Mouse (Mus musculus) midbrain, embryonic 12.5 days (tissue): ENCODE measurements around the gene Jdp2. TPM values are rescaled to one million over a fixed set of nuclear protein-coding genes. Genes with fewer than 3 reads are reported as not detected.

Source experiments
- ATAC-seq: fragments of 200-750 bp; cut with Nextera tagmentation; 2 replicates; pipeline ENCODE4 v1.8.0; 2017; ENCODE audit warnings: low read depth, moderate TSS enrichment, moderate library complexity; ENCODE audit not compliant: low FRiP score
- H3K27ac ChIP-seq: fragments of 300-500 bp; sonication (generic); replicated peaks from 2 replicates; pipeline ENCODE4 v1.5.1; 2016; ENCODE audit warnings: mild to moderate bottlenecking
- H3K27me3 ChIP-seq: fragments of 300-500 bp; sonication (generic); 2 replicates; pipeline ENCODE4 v1.6.1; 2016; ENCODE audit warnings: mild to moderate bottlenecking
- H3K36me3 ChIP-seq: fragments of 300-500 bp; sonication (generic); 2 replicates; pipeline ENCODE4 v1.6.1; 2016
- H3K4me1 ChIP-seq: fragments of 300-500 bp; sonication (generic); 2 replicates; pipeline ENCODE4 v1.6.1; 2016
- H3K4me2 ChIP-seq: fragments of 300-500 bp; sonication (generic); replicated peaks from 2 replicates; pipeline ENCODE4 v1.6.1; 2016; ENCODE audit warnings: mild to moderate bottlenecking, moderate library complexity
- H3K4me3 ChIP-seq: fragments of 300-500 bp; sonication (generic); 2 replicates; pipeline ENCODE4 v1.5.1; 2016; ENCODE audit warnings: mild to moderate bottlenecking
- H3K9ac ChIP-seq: fragments of 300-500 bp; sonication (generic); replicated peaks from 2 replicates; pipeline ENCODE4 v1.6.1; 2016; ENCODE audit warnings: mild to moderate bottlenecking, moderate library complexity
- H3K9me3 ChIP-seq: fragments of 300-500 bp; sonication (generic); 2 replicates; pipeline ENCODE4 v1.6.1; 2016; ENCODE audit warnings: mild to moderate bottlenecking
- WGBS: fragments of 180-500 bp; shearing (Covaris S2); methylation state at CpG from one replicate; pipeline ENCODE4 v1.1.7; 2016; 5-methylcytosine and 5-hydroxymethylcytosine counted together
- polyA plus RNA-seq: library from polyadenylated mRNA; unstranded; fragments of >200 nt; fragmentation: Nextera tagmentation; extraction: Ambion mirVana; gene quantifications from 2 replicates; pipeline ENCODE4 v1.2.1, GENCODE M21; 2016

The Jdp2 gene
- 0.54 and 0.92 TPM in 2 replicates for polyA plus RNA-seq

DNA sequence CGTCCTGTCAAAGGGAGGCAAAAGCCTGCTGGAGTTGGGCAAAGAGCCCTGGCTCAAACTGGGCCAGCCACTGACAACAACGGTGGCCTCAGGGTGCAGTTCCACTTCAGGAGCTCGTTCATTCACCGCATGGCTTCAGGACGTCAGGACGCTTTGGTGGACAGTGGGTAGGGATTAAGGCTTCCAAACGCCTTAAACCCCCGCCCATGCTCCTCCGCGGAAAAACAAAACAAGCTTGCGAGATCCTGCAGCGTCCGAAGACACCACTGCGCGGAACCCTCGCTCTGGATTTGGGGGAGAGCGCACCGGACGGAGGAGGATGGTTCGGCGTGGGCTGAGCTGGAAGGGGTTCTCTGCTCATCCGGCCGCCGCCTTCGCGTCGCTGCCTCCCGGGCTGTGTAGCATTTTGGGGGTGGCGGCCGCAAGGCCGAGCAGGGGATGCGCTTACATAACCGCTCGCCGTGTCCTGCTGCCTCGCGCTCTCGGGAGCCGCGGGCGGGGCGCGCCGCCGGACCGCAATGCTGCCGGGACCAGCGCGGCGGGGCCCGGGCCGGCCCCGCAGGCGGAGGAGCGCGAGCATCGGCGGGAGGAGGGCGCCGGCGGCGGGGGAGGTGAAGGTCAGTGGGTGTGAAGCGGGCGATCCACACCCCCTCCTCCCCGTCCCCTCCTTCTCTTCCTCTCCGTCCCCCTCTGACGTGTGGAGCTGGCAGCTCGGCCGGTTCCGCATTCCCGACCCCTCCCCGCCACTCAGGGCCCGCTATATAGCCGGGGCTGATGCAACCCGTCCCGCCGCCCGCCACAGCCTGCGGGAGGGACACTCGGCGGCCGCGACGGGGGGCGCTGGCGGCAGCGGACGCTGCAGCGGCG lies at the start of gene Jdp2:
Jdp2 (plus strand) TSS at position 417 of the 867 bp plus-strand sequence.
- Histone ChIP-seq H3K27ac (peak within 1 kb of the TSS; percentile 83), H3K36me3 (no peaks in the 10 kb centered on the region), H3K4me2 (peak within 1 kb of the TSS; percentile 94), H3K27me3 (peaks cover 44% of the 10 kb centered on the region), H3K9ac (peak within 1 kb of the TSS; percentile 88), H3K4me1 (peaks cover 18% of the 10 kb centered on the region), H3K9me3 (no peaks in the 10 kb centered on the region), H3K4me3 (peak within 1 kb of the TSS; percentile 87)
- WGBS = under 1% methylated on average over 77 of the region's 90 CpGs
- peak; percentile 92 for ATAC-seq

DNA sequence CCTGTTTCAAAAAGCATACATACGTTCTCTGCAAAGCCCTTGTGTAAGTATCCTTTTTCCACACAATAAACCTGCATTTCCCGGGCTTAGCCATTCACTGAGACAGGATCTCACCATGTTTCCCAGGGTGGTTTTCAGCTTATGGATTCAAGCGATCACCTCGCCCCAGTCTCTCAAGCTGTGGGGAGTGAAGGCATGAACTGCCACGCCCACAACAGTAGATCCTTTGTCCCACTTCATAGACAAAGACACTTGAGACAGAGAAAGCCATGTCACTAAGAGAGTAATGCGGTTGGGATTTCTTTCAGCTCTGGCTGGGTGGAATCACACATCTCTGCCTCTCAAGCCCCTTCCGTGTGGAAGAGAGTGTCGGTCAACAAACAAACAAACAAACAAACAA lies 49.2 kb upstream of the Jdp2 start:
- Histone ChIP-seq H3K36me3 (no peaks in the 10 kb centered on the region), H3K4me2 (no peak overlapping the region), H3K9me3 (no peaks in the 10 kb centered on the region), H3K4me1 (no peaks in the 10 kb centered on the region), H3K27me3 (no peaks in the 10 kb centered on the region), H3K4me3 (no peak overlapping the region), H3K27ac (no peak overlapping the region), H3K9ac (no peak overlapping the region)
- WGBS = 74% methylated on average over 8 of the region's 8 CpGs
- ATAC-seq = no peak

- Histone ChIP-seq H3K36me3 (no peaks in the 10 kb centered on the region), H3K4me2 (no peak overlapping the region), H3K27me3 (no peaks in the 10 kb centered on the region), H3K4me1 (no peaks in the 10 kb centered on the region), H3K4me3 (no peak overlapping the region), H3K9me3 (no peaks in the 10 kb centered on the region), H3K9ac (no peak overlapping the region), H3K27ac (no peak overlapping the region)
- WGBS = 91% methylated on average over 4 of the region's 4 CpGs
- no peak for ATAC-seq
Measured at GRCm38 (mm10) chr12:85550435-85550834, 48.4 kb upstream of the Jdp2 start.

GRCm38 (mm10) chr12:85559299-85559698 lies 39.5 kb upstream of the Jdp2 start:
- no peak for ATAC-seq

GRCm38 (mm10) chr12:85565441-85565840 lies 33.4 kb upstream of the Jdp2 start:
- H3K27ac ChIP-seq = no peak overlapping the region
- no peak for ATAC-seq
- H3K4me2 ChIP-seq = no peak overlapping the region
- H3K9me3 ChIP-seq = no peaks in the 10 kb centered on the region
- H3K4me3 ChIP-seq = no peak overlapping the region
- H3K36me3 ChIP-seq = no peaks in the 10 kb centered on the region
- no peaks in the 10 kb centered on the region for H3K27me3 ChIP-seq
- no peaks in the 10 kb centered on the region for H3K4me1 ChIP-seq
- WGBS = 88% methylated on average over 2 of the region's 2 CpGs
- H3K9ac ChIP-seq = no peak overlapping the region

More at GRCm38 (mm10) chr12:85559299-85559698, 39.5 kb upstream of the Jdp2 start:
- Histone ChIP-seq H3K36me3 (no peaks in the 10 kb centered on the region), H3K4me3 (no peak overlapping the region), H3K27me3 (no peaks in the 10 kb centered on the region), H3K27ac (no peak overlapping the region), H3K9me3 (no peaks in the 10 kb centered on the region), H3K4me1 (no peaks in the 10 kb centered on the region), H3K9ac (no peak overlapping the region), H3K4me2 (no peak overlapping the region)
- 93% methylated on average over 10 of the region's 10 CpGs for WGBS

DNA sequence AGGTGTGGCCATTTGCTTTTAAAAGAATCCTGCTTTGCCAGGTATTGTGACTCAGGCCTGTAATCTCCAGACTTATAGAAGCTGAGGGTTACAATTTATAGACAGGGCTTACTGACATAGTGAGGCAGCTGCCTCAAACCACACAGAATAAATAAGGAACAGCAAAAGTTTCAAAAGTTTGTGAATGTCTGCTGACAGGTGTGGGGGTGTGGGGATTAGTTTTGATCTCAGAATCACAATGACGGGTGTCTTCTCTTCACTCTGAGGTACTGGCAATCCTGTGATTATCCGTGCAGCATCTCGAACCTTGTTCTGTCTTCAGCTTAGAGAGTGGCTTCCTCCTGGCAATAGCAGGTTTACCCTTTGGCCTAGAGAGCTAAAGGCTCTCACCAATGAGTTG lies 30.5 kb upstream of the Jdp2 start:
- WGBS = 88% methylated on average over 3 of the region's 3 CpGs
- ATAC-seq = no peak
- H3K9ac ChIP-seq = no peak overlapping the region

DNA sequence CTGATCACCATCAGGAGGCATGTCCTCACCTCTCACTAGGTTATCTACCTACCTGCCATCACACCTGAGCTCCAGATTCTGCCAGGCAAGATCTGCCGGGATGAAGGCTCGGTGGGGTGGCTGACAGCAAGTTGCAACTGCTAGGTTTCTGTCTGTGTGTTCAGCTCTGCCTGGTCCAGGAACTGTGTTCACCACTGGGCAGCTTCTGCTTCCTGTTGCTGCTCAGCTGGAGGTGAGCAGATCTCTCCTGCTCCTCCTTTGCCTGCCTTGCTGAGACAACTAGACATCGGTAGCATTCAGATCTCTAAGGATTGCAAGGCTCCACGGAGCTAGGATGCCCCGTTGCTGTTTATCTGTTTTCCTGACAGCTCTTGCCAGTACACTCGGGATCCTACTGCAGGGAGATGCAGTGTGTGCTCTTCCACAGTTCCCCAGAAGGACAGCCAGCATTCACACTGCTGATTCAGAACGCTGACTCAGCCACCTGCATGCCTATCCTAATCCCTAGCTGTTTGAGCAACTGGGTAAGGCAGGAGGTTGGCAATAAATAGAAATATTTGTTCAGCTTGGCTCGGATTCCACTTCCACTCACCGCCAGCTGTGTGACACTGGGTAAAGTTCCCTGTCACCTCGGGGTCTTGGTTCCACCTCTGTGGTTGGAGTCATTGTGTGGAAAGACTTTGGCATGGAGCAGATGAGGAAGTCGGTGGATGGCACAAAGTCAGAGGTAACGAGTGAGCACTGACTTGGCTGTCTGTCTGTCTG lies 29.3 kb upstream of the Jdp2 start:
- Histone ChIP-seq H3K36me3 (no peaks in the 10 kb centered on the region), H3K9me3 (no peaks in the 10 kb centered on the region), H3K27ac (no peak overlapping the region), H3K9ac (no peak overlapping the region), H3K27me3 (no peaks in the 10 kb centered on the region), H3K4me1 (peaks cover 12% of the 10 kb centered on the region), H3K4me3 (no peak overlapping the region), H3K4me2 (no peak overlapping the region)
- 79% methylated on average over 12 of the region's 12 CpGs for WGBS
- no peak for ATAC-seq

More for the DNA sequence above, 30.5 kb upstream of the Jdp2 start:
- H3K27me3 ChIP-seq = no peaks in the 10 kb centered on the region
- H3K27ac ChIP-seq = no peak overlapping the region
- H3K36me3 ChIP-seq = no peaks in the 10 kb centered on the region
- H3K4me2 ChIP-seq = no peak overlapping the region
- peaks cover 12% of the 10 kb centered on the region for H3K4me1 ChIP-seq
- H3K4me3 ChIP-seq = no peak overlapping the region
- no peaks in the 10 kb centered on the region for H3K9me3 ChIP-seq

DNA sequence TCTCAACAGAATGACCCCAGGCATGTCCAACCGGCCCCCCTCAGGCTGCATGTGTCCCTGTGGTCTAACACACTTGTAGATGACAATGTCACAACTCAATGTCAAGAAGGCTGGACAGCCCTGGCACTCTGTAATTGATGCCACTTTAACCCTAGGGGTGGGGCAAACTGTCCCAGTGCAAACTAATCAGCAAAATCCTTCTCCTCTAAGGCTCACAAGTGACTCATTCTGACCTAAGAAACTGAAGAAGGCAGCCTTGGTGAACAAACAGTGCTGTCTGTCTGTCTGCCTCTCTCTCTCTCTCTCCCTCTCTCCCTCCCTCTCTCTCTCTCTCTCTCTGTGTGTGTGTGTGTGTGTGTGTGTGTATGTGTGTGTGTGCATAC lies 28.7 kb upstream of the Jdp2 start:
- ATAC-seq = no peak

GRCm38 (mm10) chr12:85571312-85571711 lies 27.5 kb upstream of the Jdp2 start:
- Histone ChIP-seq H3K9me3 (no peaks in the 10 kb centered on the region), H3K36me3 (no peaks in the 10 kb centered on the region), H3K4me1 (peaks cover 12% of the 10 kb centered on the region), H3K4me2 (no peak overlapping the region), H3K27ac (no peak overlapping the region), H3K27me3 (no peaks in the 10 kb centered on the region), H3K9ac (no peak overlapping the region), H3K4me3 (no peak overlapping the region)
- 87% methylated on average over 11 of the region's 11 CpGs for WGBS
- ATAC-seq = no peak

More for the DNA sequence above, 28.7 kb upstream of the Jdp2 start:
- 90% methylated on average over 1 of the region's 1 CpGs for WGBS
- Histone ChIP-seq H3K9me3 (no peaks in the 10 kb centered on the region), H3K9ac (no peak overlapping the region), H3K4me2 (no peak overlapping the region), H3K4me1 (peaks cover 12% of the 10 kb centered on the region), H3K27me3 (no peaks in the 10 kb centered on the region), H3K4me3 (no peak overlapping the region), H3K36me3 (no peaks in the 10 kb centered on the region), H3K27ac (no peak overlapping the region)

DNA sequence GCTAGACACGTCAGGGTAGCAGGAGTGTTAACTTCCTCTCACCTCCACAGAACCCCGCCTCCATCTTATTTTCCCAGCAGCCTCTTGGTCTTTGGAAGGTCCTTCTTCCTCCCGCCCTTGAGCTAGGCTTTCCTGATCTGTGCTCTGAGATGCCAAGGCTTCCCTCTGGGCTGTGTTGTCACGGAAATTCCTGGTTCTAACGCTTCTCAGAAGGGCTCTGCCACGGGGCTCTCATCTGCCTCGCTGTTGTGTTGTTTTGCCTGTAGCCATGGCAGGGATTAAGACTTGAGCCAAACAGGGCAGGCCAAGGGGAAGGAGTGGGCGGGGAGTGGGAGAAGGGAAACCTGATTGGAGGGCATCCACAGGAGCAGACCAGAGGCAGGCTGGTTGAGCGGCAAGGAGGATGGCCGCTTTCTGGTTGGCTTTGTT lies 26.8 kb upstream of the Jdp2 start:
- H3K27ac ChIP-seq = peak overlapping the region; percentile 74
- WGBS = 16% methylated on average over 10 of the region's 10 CpGs
- H3K9me3 ChIP-seq = no peaks in the 10 kb centered on the region
- peak overlapping the region; percentile 24 for H3K4me3 ChIP-seq
- peaks cover 12% of the 10 kb centered on the region for H3K4me1 ChIP-seq
- H3K27me3 ChIP-seq = no peaks in the 10 kb centered on the region
- H3K4me2 ChIP-seq = peak overlapping the region; percentile 48
- H3K9ac ChIP-seq = no peak overlapping the region
- peak; percentile 95 for ATAC-seq
- H3K36me3 ChIP-seq = no peaks in the 10 kb centered on the region

DNA sequence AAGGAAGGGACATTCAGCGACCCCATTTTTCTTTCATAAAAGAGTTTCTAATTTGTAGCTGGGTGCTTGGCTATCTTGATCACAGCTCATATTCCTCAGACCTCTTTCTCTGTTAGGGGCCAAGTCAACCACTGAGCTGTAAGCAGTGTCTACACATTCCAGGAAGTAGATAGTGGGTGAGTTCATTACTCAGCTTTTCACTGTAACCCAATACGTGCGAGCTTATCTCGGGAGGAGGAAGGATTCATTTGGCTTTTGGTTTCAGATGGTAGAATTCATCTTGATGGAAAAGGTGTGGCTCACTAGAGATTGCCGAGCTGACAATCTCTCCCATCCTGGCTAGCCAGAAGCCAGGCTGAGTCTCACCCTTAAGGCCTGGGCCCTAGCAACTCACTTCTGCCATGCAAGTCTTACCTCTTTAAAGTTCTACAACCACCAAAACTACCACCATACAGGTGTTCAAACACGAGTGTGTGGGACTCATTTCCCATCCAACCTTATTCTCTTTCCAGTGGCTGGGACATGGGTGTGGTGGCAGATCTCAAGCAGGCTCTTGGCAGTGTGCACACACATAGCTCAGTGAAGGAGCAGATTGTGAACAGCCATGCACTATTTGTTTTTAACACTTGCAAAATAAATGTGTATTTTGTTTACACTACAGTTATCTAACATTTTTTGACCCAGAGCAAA lies 23.9 kb upstream of the Jdp2 start:
- no peaks in the 10 kb centered on the region for H3K9me3 ChIP-seq
- H3K4me1 ChIP-seq = peaks cover 12% of the 10 kb centered on the region
- H3K36me3 ChIP-seq = no peaks in the 10 kb centered on the region
- H3K4me3 ChIP-seq = no peak overlapping the region
- WGBS = 85% methylated on average over 6 of the region's 6 CpGs
- ATAC-seq = no peak
- no peak overlapping the region for H3K27ac ChIP-seq
- H3K4me2 ChIP-seq = no peak overlapping the region
- H3K9ac ChIP-seq = no peak overlapping the region
- no peaks in the 10 kb centered on the region for H3K27me3 ChIP-seq

- ATAC-seq = no peak
- Histone ChIP-seq H3K27me3 (no peaks in the 10 kb centered on the region), H3K9ac (no peak overlapping the region), H3K4me1 (peaks cover 12% of the 10 kb centered on the region), H3K27ac (no peak overlapping the region), H3K4me2 (no peak overlapping the region), H3K36me3 (no peaks in the 10 kb centered on the region), H3K9me3 (no peaks in the 10 kb centered on the region), H3K4me3 (no peak overlapping the region)
- 82% methylated on average over 4 of the region's 4 CpGs for WGBS
Measured at GRCm38 (mm10) chr12:85575496-85575840, 23.4 kb upstream of the Jdp2 start.
